Mouse (Mus musculus) small intestine, adult 2 months (tissue): Measurements from ENCODE around the gene Prap1. TPM values are rescaled to one million over a fixed set of nuclear protein-coding genes. Genes with fewer than 3 reads are reported as not detected.

Source experiments
- H3K27ac ChIP-seq: fragments of 200-500 bp; 2 replicates; pipeline ENCODE4 v1.5.1; 2012; ENCODE audit warnings: low read depth, low read length, control low read depth, inconsistent platforms; ENCODE audit not compliant: insufficient read depth
- H3K27me3 ChIP-seq: fragments of 200-500 bp; 2 replicates; pipeline ENCODE4 v1.6.1; 2012; ENCODE audit warnings: mild to moderate bottlenecking, moderate library complexity, low read length, inconsistent platforms; ENCODE audit not compliant: control insufficient read depth, insufficient read depth
- H3K36me3 ChIP-seq: fragments of 200-500 bp; 2 replicates; pipeline ENCODE4 v1.6.1; 2012; ENCODE audit warnings: mild to moderate bottlenecking, low read length, control low read depth, inconsistent platforms; ENCODE audit not compliant: control insufficient read depth, insufficient read depth
- H3K4me1 ChIP-seq: fragments of 200-500 bp; 2 replicates; pipeline ENCODE4 v1.6.1; 2012; ENCODE audit warnings: low read length, inconsistent platforms, mixed read lengths; ENCODE audit not compliant: control insufficient read depth, insufficient read depth, insufficient read length
- H3K4me3 ChIP-seq: fragments of 200-500 bp; 2 replicates; pipeline ENCODE4 v1.5.1; 2012; ENCODE audit warnings: low read depth, mild to moderate bottlenecking, control low read depth, inconsistent platforms, low read length, moderate library complexity
- CTCF ChIP-seq: fragments of 200-500 bp; IDR thresholded peaks from 2 replicates; pipeline ENCODE4 v1.5.1; 2012; ENCODE audit warnings: low read depth, mild to moderate bottlenecking, control low read depth, inconsistent platforms, low read length, moderate library complexity, mixed read lengths; ENCODE audit not compliant: insufficient replicate concordance, insufficient read length; ENCODE audit errors: extremely low read depth
- POLR2A ChIP-seq: fragments of 200-500 bp; IDR thresholded peaks from 2 replicates; pipeline ENCODE4 v1.6.1; 2012; ENCODE audit warnings: low read depth, mild to moderate bottlenecking, control low read depth, inconsistent platforms, low read length, moderate library complexity
- WGBS: fragments of 180-500 bp; shearing (Covaris S2); methylation state at CpG from one replicate; pipeline ENCODE4 v1.1.7; 2018; 5-methylcytosine and 5-hydroxymethylcytosine counted together
- polyA plus RNA-seq: library from polyadenylated mRNA; depleted of rRNA; stranded (reverse); fragments of >200 nt; gene quantifications from 2 replicates; pipeline ENCODE4 v1.2.3, GENCODE M21; 2012

Prap1 gene
- polyA plus RNA-seq, 1 experiment: 3,061 TPM

DNA sequence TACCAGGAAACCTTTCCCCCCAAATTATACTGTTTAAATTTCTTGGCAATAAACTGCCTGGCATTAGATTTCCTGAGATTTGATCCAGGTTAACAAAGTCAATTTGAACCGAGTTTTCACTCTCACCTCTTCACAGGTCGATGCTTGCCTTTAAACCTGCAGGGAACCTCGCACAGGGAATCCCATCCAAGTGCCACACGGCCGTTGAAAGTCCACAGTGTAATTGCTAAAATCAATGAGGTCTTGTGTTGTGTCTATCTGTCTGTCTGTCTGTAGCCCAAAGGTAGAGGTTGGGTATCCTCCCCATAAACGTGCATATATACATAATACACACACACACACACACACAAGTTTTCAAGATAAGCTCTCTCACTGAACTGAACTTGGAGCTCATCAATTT lies 25.8 kb upstream of the Prap1 start:
- 36% methylated on average over 6 of the region's 6 CpGs for WGBS
- no peak overlapping the region for H3K27ac ChIP-seq

DNA sequence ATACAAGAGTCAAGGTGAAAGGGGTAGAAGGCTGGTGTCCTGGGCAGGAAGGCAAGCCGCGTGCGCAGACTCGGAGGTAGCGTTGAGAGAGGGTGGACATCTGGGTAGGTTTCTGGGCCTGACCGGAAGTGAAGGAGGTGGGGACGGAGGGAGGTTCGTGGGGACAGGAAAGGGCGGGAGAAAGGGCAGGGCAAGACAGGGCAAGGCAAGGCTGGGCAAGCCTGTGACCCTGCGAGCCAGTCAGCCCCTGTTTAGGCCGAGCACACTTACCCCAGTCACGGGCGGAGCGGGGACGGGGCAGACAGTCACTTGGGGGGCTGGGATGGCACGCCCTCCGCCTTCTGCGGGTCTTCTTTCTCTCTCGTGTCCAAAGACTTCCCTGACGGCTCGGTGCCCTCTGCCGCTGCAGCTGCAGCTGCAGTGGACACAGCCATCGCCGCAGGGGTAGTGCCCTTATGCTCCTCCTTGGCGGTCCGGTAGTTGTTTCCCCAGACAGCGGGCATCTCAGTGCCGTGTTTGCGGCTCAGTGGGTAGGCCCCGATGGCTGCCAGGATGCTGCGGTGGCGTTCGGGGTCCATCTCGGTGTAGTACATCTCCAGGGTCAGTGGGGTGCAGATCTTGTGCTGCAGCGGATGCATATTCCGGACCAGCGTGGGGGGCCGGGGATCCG lies 23.0 kb upstream of the Prap1 start:
- Histone ChIP-seq H3K4me3 (peak overlapping the region; percentile 35), H3K36me3 (no peaks in the 10 kb centered on the region), H3K27ac (no peak overlapping the region), H3K4me1 (no peaks in the 10 kb centered on the region), H3K27me3 (no peaks in the 10 kb centered on the region)
- 36% methylated on average over 39 of the region's 39 CpGs for WGBS
- TF ChIP-seq CTCF: no peak
- no peak for TF ChIP-seq POLR2A

More for the DNA sequence above, 25.8 kb upstream of the Prap1 start:
- Histone ChIP-seq H3K4me3 (no peak overlapping the region), H3K27me3 (peaks cover 2% of the 10 kb centered on the region; the same call in 1 of the 2 replicates), H3K4me1 (no peaks in the 10 kb centered on the region), H3K36me3 (no peaks in the 10 kb centered on the region)
- TF ChIP-seq POLR2A (no peak), CTCF (no peak)

DNA sequence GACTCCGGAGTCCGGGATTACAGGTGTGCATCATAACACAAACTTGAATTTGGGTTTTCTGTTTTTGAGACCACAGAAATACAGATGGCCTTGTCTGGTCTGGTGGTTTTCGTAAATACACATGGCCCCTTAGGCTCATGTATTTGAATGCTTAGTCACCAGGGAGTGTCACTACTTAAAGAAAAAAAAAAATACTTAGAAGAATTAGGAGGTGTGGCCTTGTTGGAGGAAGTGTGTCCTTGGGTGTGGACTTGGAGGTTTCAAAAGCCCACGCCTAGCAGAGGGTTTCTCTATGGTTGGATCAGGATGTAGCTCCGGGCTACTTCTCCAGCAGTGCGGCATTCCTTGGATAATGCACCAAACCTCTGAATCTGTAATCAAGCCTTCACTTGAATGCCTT lies 15.5 kb upstream of the Prap1 start:
- H3K27me3 ChIP-seq: peaks cover 20% of the 10 kb centered on the region; the same call in 1 of the 2 replicates
- no peak for TF ChIP-seq CTCF
- no peak for TF ChIP-seq POLR2A

DNA sequence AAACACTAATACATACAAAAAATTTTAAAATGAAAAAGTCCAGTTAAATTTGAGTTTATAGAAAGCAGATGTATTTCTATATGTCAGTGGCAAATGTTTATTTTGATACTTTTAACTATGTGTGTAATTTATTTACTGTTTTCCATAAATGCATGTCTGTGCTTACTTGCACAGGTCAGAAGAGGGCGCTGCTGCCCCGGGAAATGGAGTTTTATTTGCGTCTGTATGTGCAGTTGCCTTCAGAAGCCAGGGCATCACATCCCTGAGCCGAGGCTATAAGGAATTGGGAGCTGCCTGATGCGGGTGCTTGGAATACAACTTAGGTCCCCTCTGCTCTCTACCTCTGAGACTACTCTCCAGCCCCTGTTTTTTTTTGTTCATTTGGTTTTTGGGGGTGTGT lies 14.5 kb upstream of the Prap1 start:
- no peaks in the 10 kb centered on the region for H3K36me3 ChIP-seq
- H3K4me3 ChIP-seq: no peak overlapping the region
- TF ChIP-seq CTCF (peak; percentile 83), POLR2A (no peak)
- no peak overlapping the region for H3K27ac ChIP-seq
- peaks cover 20% of the 10 kb centered on the region; the same call in 1 of the 2 replicates for H3K27me3 ChIP-seq
- peaks cover 4% of the 10 kb centered on the region for H3K4me1 ChIP-seq
- 3% methylated on average over 5 of the region's 5 CpGs for WGBS

More for the DNA sequence above, 15.5 kb upstream of the Prap1 start:
- H3K36me3 ChIP-seq: no peaks in the 10 kb centered on the region
- WGBS: 36% methylated on average over 6 of the region's 6 CpGs
- H3K4me3 ChIP-seq: no peak overlapping the region
- H3K27ac ChIP-seq: no peak overlapping the region
- H3K4me1 ChIP-seq: peaks cover 4% of the 10 kb centered on the region

DNA sequence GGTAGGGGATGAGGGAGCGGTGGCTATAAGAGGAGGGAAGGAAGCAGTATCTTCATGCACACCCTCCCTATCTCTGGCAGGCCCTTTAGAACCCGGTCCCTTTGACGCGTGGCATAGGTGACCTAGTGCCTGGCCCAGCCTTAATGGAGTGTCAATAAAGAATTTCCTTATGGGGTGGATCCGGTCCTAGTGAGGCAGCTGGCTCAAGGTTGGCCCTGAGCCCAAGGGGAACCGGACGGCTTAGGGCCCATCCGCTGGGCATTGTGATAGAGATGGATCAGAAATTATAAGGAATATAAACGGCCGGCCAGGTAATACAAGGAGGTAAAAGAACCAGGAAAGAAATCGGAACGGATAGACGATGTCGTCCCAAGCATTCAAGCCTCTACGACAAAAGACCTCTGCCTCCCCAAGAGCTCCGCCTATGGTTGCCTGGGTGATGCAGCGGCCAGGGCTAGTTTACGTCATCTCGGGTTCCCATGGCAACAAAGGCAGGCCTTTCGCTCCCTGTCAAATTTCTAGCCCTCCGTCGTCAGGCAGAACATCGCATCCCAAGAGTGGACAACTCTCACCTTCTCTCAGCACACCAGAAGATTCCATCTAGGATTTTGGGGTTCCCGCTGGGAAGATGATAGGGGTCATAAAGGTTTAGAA lies 12.6 kb upstream of the Prap1 start:
- WGBS: 2% methylated on average over 24 of the region's 24 CpGs
- no peak for TF ChIP-seq CTCF
- no peak for TF ChIP-seq POLR2A
- Histone ChIP-seq H3K4me3 (0 out of 2 replicates have a peak overlapping the region, but pooled peaks have one; percentile 3), H3K4me1 (peaks cover 4% of the 10 kb centered on the region), H3K27me3 (peaks cover 20% of the 10 kb centered on the region; the same call in 1 of the 2 replicates), H3K27ac (no peak overlapping the region), H3K36me3 (no peaks in the 10 kb centered on the region)

DNA sequence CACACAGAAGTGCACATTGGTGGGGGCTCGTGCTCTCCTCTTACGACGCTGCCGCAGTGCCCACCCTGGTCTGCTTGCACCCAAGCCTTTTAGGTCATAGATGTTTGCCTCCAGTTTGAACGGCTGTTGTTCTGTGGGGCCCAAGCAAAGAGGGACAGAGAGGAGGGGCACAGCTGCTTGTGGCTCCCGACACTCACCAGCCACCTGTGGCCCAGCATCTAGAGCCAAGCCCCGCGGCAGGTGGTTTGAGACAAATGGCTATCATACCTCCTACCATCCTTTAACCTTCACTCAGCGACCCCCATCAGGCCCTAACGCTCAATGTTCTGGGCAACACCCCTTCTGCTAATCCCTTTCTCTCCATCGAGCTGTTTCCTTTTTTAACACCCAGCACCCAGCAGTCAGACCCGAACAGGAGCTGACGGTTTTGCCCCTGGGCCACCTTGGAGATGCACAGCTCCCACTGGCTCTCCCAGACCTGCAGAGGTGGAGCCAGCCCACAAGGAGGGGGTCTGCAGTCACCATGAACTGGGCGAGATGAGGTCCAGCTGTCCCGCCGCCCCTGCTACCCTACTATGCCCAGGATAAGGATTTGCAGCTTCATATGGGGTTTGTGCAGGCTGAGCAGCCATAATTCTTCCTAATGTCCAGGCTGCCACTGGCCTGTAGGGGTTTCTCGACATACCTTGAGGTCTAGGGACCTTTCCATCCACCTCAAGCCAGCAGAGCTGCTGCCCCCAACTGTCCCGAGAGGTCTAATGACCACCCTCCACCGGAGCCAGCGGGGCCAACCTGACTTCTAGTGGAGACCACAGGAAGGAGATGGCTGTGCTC lies 11.6 kb upstream of the Prap1 start:
- peaks cover 4% of the 10 kb centered on the region for H3K4me1 ChIP-seq
- H3K27me3 ChIP-seq: peaks cover 20% of the 10 kb centered on the region; the same call in 1 of the 2 replicates
- WGBS: 34% methylated on average over 20 of the region's 20 CpGs

More for the DNA sequence above, 11.6 kb upstream of the Prap1 start:
- Histone ChIP-seq H3K4me3 (no peak overlapping the region), H3K36me3 (no peaks in the 10 kb centered on the region), H3K27ac (no peak overlapping the region)
- no peak for TF ChIP-seq POLR2A
- no peak for TF ChIP-seq CTCF
